Mouse (Mus musculus) erythroblast, embryonic 14.5 days (primary cell): ENCODE results near the gene Pias1.

Experiments used
- GATA1 ChIP-seq: IDR thresholded peaks from 2 replicates; pipeline ENCODE4 v1.6.1; 2012; ENCODE audit warnings: low read length, inconsistent platforms, mixed read lengths
- TAL1 ChIP-seq: IDR thresholded peaks from 3 replicates; pipeline ENCODE4 v1.6.1; 2012; ENCODE audit warnings: low read length, inconsistent platforms, mixed read lengths

- TF ChIP-seq GATA1 (no peak), TAL1 (no peak)
These were observed 47.7 kb upstream of the Pias1 start for GRCm38 (mm10) chr9:63035431-63035830.
